Mouse (Mus musculus): ENCODE data around the gene Pdia2.

DNA sequence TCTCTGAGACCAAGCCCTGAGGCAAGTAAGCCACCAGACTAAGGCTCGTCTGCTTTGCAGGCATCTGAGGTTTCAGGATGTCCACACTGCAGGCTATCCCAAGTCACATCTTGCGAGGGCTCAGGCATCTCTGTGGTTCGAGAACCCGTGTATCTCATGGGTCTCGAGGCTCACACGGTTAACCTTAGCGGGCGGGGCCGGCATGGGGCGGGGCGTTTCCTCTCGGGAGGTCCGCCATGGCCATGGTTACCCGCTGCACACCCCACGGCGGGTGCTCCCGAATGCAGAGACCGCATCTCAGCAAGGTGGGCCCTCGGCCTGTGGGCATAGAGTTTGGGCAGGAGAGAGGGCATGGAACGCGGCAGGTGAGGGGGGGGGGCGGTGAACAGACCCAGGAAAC, 3.9 kb upstream of the Pdia2 start, which contains the start of gene Rgs11:
- TF ChIP-seq CTCF (IDR thresholded peaks at IDR 0.05; ENCODE audit: low read depth, low read length) (no peak), POLR2A (IDR thresholded peaks at IDR 0.05; ENCODE audit: extremely low read depth, insufficient read depth, low read length) (no peak)

All from liver, adult 2 months (tissue).